Mouse (Mus musculus): ENCODE data around the gene Cdc45. TPM values are rescaled to one million over a fixed set of nuclear protein-coding genes. Genes with fewer than 3 reads are reported as not detected.

Cdc45 gene
- total and polyA plus RNA-seq, 2 experiments from 2014 or later: 5.5 to 11.7 TPM

DNA sequence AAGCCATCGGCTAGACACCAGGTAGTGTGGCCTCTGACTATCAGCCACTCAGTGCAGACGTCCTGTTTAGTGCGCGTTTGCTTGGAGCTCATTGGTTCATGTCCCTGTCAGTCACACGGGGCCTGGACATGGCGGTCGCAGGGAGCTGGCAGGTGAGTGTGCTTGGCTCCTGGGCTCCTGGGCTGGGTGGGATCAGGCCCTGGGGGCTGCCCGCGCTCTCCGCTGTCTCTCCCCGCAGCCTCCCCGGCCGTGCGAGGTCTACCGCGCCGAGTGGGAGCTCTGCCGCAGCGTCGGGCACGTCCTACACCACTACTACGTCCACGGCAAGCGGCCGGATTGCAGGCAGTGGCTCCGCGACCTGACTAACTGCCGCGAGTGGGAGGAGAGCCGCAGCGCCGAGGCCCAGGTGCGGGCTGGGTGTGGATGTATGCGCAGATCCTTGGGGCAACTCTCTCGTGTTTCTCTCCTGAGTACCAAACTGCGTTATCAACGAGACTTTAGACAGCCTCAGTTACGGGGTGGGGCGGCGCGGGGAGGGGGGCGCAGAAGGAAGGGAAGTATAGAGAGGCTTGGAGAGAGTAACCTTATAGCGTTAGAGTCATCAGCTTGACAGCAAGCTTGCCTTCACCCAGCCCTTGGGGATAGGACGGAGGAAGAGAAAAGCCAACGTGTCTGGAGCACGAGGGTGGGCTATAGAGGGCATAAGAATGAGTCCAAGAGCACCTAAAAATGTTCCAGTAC is 24.9 kb upstream of the Cdc45 start, which contains the start of the genes 2510002D24Rik and Gm28539:
Gene 2510002D24Rik (plus strand): TSS at position 111 of the 741 bp plus-strand sequence.
Gene Gm28539 (plus strand): TSS at position 117 of the 741 bp plus-strand sequence.
- H3K9me3 ChIP-seq (ENCODE audit: low read length): no peaks in the 10 kb centered on the region
- H3K4me3 ChIP-seq (ENCODE audit: low read depth, low read length): peak within 1 kb of the TSS; percentile 68
- peak within 1 kb of the TSS; percentile 78 for H3K9ac ChIP-seq
- no peak for TF ChIP-seq CTCF (IDR thresholded peaks at IDR 0.05; ENCODE audit: low read depth)
- H3K36me3 ChIP-seq (ENCODE audit: insufficient read depth): peaks cover 21% of the 10 kb centered on the region
- peak within 1 kb of the TSS; percentile 46; the same call in 1 of the 2 replicates for H3K27ac ChIP-seq (ENCODE audit: low read depth, low read length)
- DNase-seq (peak; percentile 91), ATAC-seq (peak; percentile 97)
- no peaks in the 10 kb centered on the region for H3K27me3 ChIP-seq (ENCODE audit: insufficient read depth, low read length)
- H3K4me1 ChIP-seq (ENCODE audit: insufficient read depth): no peaks in the 10 kb centered on the region
- H3K4me2 ChIP-seq (ENCODE audit: low read depth): peak within 1 kb of the TSS; percentile 59
- under 1% methylated on average over 46 of the region's 46 CpGs for WGBS

DNA sequence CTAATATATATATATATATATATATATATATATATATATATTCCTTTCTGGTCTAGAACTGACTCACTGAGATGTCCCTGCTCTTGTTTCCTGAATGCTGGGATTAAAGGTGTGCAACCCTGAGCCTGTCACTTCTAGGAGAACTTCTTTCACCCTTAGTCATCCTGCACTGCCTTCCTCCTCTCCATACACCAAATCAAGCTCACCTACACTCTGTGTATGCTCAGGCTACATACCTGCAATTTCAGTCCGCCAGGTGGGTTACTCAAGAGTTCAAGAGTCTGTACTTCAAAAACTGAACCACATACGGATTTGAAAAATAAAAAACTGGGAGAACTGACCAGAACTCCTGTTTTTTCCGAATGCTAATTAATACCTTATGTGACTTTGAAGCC is 24.3 kb upstream of the Cdc45 start:
- H3K9ac ChIP-seq: peak overlapping the region; percentile 78; the same call in 1 of the 2 replicates
- 29% methylated on average over 3 of the region's 3 CpGs for WGBS
- peak overlapping the region; percentile 68 for H3K4me3 ChIP-seq (ENCODE audit: low read depth, low read length)
- no peaks in the 10 kb centered on the region for H3K4me1 ChIP-seq (ENCODE audit: insufficient read depth)
- DNase-seq (no peak), ATAC-seq (peak; percentile 23; the same call in 1 of the 2 replicates)
- H3K36me3 ChIP-seq (ENCODE audit: insufficient read depth): peaks cover 26% of the 10 kb centered on the region
- no peaks in the 10 kb centered on the region for H3K9me3 ChIP-seq (ENCODE audit: low read length)
- H3K4me2 ChIP-seq (ENCODE audit: low read depth): peak overlapping the region; percentile 59
- no peak for TF ChIP-seq CTCF (IDR thresholded peaks at IDR 0.05; ENCODE audit: low read depth)
- no peak overlapping the region for H3K27ac ChIP-seq (ENCODE audit: low read depth, low read length)
- no peaks in the 10 kb centered on the region for H3K27me3 ChIP-seq (ENCODE audit: insufficient read depth, low read length)

DNA sequence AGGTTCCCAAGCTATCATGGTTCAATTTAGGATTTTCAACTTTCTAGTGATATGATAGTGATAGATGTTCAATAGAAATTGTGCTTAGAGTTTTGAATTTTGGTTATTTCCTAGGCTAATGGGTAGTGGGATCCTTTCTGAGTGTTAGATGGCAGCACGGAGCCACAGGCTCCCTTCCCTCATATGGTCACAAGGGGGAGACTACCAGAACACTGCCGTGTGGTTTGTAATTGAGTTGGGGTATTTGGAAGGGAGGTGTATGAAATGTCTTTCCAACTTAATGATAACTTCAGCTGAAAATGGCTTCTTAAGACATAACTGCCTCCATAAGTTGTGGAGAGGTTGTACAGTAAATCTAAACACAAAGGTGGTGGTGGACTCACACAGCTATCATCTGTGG is 21.7 kb upstream of the Cdc45 start:
- peak; percentile 51 for TF ChIP-seq CTCF (IDR thresholded peaks at IDR 0.05; ENCODE audit: low read depth)
- peaks cover 45% of the 10 kb centered on the region for H3K36me3 ChIP-seq (ENCODE audit: insufficient read depth)
- no peak for ATAC-seq
- H3K4me3 ChIP-seq (ENCODE audit: low read depth, low read length): no peak overlapping the region
- no peak for DNase-seq
- no peak overlapping the region for H3K4me2 ChIP-seq (ENCODE audit: low read depth)
- H3K9ac ChIP-seq: no peak overlapping the region
- no peak overlapping the region for H3K27ac ChIP-seq (ENCODE audit: low read depth, low read length)
- WGBS: 76% methylated on average over 2 of the region's 2 CpGs
- H3K9me3 ChIP-seq (ENCODE audit: low read length): no peaks in the 10 kb centered on the region
- no peaks in the 10 kb centered on the region for H3K4me1 ChIP-seq (ENCODE audit: insufficient read depth)
- H3K27me3 ChIP-seq (ENCODE audit: insufficient read depth, low read length): no peaks in the 10 kb centered on the region

DNA sequence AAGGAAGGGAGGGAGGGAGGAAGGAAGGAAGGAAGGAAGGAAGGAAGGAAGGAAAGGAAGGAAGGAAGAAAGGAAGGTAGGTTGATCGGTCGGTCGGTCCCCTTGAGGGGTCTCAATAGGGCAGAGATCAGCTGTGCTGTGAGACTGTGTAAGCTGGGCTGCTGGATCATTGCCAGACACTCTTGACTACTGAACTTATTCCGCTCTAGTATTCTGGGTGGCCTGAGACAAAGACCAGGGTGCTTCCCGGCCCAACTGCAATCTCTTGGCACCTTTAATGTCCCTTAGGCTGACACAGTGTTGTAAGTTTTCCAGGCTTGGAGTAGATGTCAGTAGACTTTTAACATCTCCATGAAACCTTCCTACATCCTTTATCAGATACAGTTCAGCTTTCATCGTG is 17.3 kb upstream of the Cdc45 start:
- TF ChIP-seq CTCF (IDR thresholded peaks at IDR 0.05; ENCODE audit: low read depth): no peak
- H3K4me3 ChIP-seq (ENCODE audit: low read depth, low read length): no peak overlapping the region
- no peaks in the 10 kb centered on the region for H3K4me1 ChIP-seq (ENCODE audit: insufficient read depth)
- peaks cover 78% of the 10 kb centered on the region for H3K36me3 ChIP-seq (ENCODE audit: insufficient read depth)
- WGBS: 86% methylated on average over 6 of the region's 6 CpGs
- no peaks in the 10 kb centered on the region for H3K9me3 ChIP-seq (ENCODE audit: low read length)
- H3K9ac ChIP-seq: no peak overlapping the region
- no peak overlapping the region for H3K27ac ChIP-seq (ENCODE audit: low read depth, low read length)
- no peak overlapping the region for H3K4me2 ChIP-seq (ENCODE audit: low read depth)
- no peak for DNase-seq
- no peaks in the 10 kb centered on the region for H3K27me3 ChIP-seq (ENCODE audit: insufficient read depth, low read length)
- ATAC-seq: no peak

GRCm38 (mm10) chr16:18828630-18829029 is 16.8 kb upstream of the Cdc45 start:
- ATAC-seq: no peak
- no peak overlapping the region for H3K9ac ChIP-seq
- peaks cover 81% of the 10 kb centered on the region for H3K36me3 ChIP-seq (ENCODE audit: insufficient read depth)
- no peak overlapping the region for H3K27ac ChIP-seq (ENCODE audit: low read depth, low read length)
- no peak overlapping the region for H3K4me2 ChIP-seq (ENCODE audit: low read depth)
- WGBS: 96% methylated on average over 3 of the region's 3 CpGs
- DNase-seq: no peak
- no peak for TF ChIP-seq CTCF (IDR thresholded peaks at IDR 0.05; ENCODE audit: low read depth)
- no peak overlapping the region for H3K4me3 ChIP-seq (ENCODE audit: low read depth, low read length)
- no peaks in the 10 kb centered on the region for H3K27me3 ChIP-seq (ENCODE audit: insufficient read depth, low read length)
- no peaks in the 10 kb centered on the region for H3K4me1 ChIP-seq (ENCODE audit: insufficient read depth)
- H3K9me3 ChIP-seq (ENCODE audit: low read length): no peaks in the 10 kb centered on the region

- Histone ChIP-seq H3K4me3 (ENCODE audit: low read depth, low read length) (no peak overlapping the region), H3K4me2 (ENCODE audit: low read depth) (no peak overlapping the region), H3K27me3 (ENCODE audit: insufficient read depth, low read length) (no peaks in the 10 kb centered on the region), H3K9me3 (ENCODE audit: low read length) (no peaks in the 10 kb centered on the region), H3K36me3 (ENCODE audit: insufficient read depth) (peaks cover 93% of the 10 kb centered on the region), H3K27ac (ENCODE audit: low read depth, low read length) (peak overlapping the region; percentile 17; the same call in 1 of the 2 replicates), H3K9ac (no peak overlapping the region), H3K4me1 (ENCODE audit: insufficient read depth) (no peaks in the 10 kb centered on the region)
- TF ChIP-seq CTCF (IDR thresholded peaks at IDR 0.05; ENCODE audit: low read depth): no peak
- 58% methylated on average over 4 of the region's 4 CpGs for WGBS
- peak; percentile 86 for ATAC-seq
- DNase-seq: peak; percentile 34
Observed at GRCm38 (mm10) chr16:18822925-18823324, 11.1 kb upstream of the Cdc45 start.

- WGBS: 77% methylated on average over 1 of the region's 1 CpGs
Observed at GRCm38 (mm10) chr16:18822356-18822755, 10.6 kb upstream of the Cdc45 start.

More at GRCm38 (mm10) chr16:18822356-18822755, 10.6 kb upstream of the Cdc45 start:
- Histone ChIP-seq H3K4me2 (ENCODE audit: low read depth) (no peak overlapping the region), H3K36me3 (ENCODE audit: insufficient read depth) (peaks cover 93% of the 10 kb centered on the region), H3K9ac (no peak overlapping the region), H3K27me3 (ENCODE audit: insufficient read depth, low read length) (no peaks in the 10 kb centered on the region), H3K9me3 (ENCODE audit: low read length) (no peaks in the 10 kb centered on the region), H3K4me3 (ENCODE audit: low read depth, low read length) (no peak overlapping the region), H3K4me1 (ENCODE audit: insufficient read depth) (no peaks in the 10 kb centered on the region), H3K27ac (ENCODE audit: low read depth, low read length) (peak overlapping the region; percentile 17; the same call in 1 of the 2 replicates)
- TF ChIP-seq CTCF (IDR thresholded peaks at IDR 0.05; ENCODE audit: low read depth): no peak
- ATAC-seq (no peak), DNase-seq (no peak)

Measured in forebrain, postnatal 0 days (tissue).